Comparison of ENCODE assay signal across 30 mouse cellular contexts in genomic region chr5:143493163-143493562, GRCm38 (mm10).
"Had no signal": no experiment of that assay in that cellular context is flagged by ENCODE, and none has a peak within 500 bp of the region (broad histone marks: within the 10 kb centered on the region; RNA-seq: fewer than 3 reads in every experiment).

No protein-coding gene starts in this region.

- H3K9me3 ChIP-seq: limb, embryonic 10.5 days; limb, embryonic 12.5 days; limb, embryonic 13.5 days; liver, embryonic 12.5 days; liver, embryonic 13.5 days; liver, embryonic 15.5 days; lung, embryonic 15.5 days; megakaryocyte, embryonic 14.5 days; midbrain, embryonic 10.5 days; midbrain, embryonic 12.5 days; midbrain, embryonic 13.5 days; midbrain, embryonic 15.5 days; neural tube, embryonic 12.5 days had no signal

- H3K27ac ChIP-seq: limb, embryonic 10.5 days; limb, embryonic 12.5 days; limb, embryonic 13.5 days; limb, embryonic 15.5 days; liver, embryonic 12.5 days; liver, embryonic 13.5 days; liver, embryonic 14.5 days; liver, embryonic 15.5 days; lung, embryonic 15.5 days; macrophage; midbrain, embryonic 10.5 days; midbrain, embryonic 12.5 days; midbrain, embryonic 13.5 days; midbrain, embryonic 15.5 days; neural tube, embryonic 12.5 days had no signal

- H3K4me1 ChIP-seq: limb, embryonic 10.5 days; limb, embryonic 12.5 days; limb, embryonic 13.5 days; limb, embryonic 15.5 days; liver, embryonic 15.5 days; lung, embryonic 15.5 days; midbrain, embryonic 10.5 days; midbrain, embryonic 12.5 days; midbrain, embryonic 13.5 days; midbrain, embryonic 15.5 days; neural tube, embryonic 12.5 days had no signal

- DNase-seq: left cerebral cortex, postnatal 4 days; liver; liver, embryonic 13.5 days; liver, postnatal 0 days; lung, adult 18-20 months; lung, adult 2 months; lung, embryonic 14.5 days; lung, postnatal 10 days; lung, postnatal 14 days; lung, postnatal 36 days; lung, postnatal 4 days; midbrain, embryonic 14.5 days had no signal

- H3K9ac ChIP-seq: limb, embryonic 12.5 days; limb, embryonic 13.5 days; limb, embryonic 15.5 days; liver, embryonic 12.5 days; liver, embryonic 13.5 days; liver, embryonic 14.5 days; liver, embryonic 15.5 days; liver, postnatal 0 days; lung, embryonic 14.5 days; lung, embryonic 15.5 days; midbrain, embryonic 12.5 days; midbrain, embryonic 13.5 days; midbrain, embryonic 15.5 days; neural tube, embryonic 12.5 days had no signal

- H3K4me2 ChIP-seq: limb, embryonic 12.5 days; limb, embryonic 13.5 days; limb, embryonic 15.5 days; liver, embryonic 11.5 days; liver, embryonic 12.5 days; liver, embryonic 13.5 days; liver, embryonic 15.5 days; lung, embryonic 14.5 days; lung, embryonic 15.5 days; midbrain, embryonic 11.5 days; midbrain, embryonic 12.5 days; midbrain, embryonic 13.5 days; midbrain, embryonic 15.5 days; neural tube, embryonic 12.5 days had no signal

- H3K27me3 ChIP-seq: limb, embryonic 12.5 days; limb, embryonic 13.5 days; limb, embryonic 15.5 days; liver, embryonic 12.5 days; liver, embryonic 13.5 days; liver, embryonic 15.5 days; lung, embryonic 15.5 days; megakaryocyte, embryonic 14.5 days; midbrain, embryonic 12.5 days; midbrain, embryonic 13.5 days; midbrain, embryonic 15.5 days; neural tube, embryonic 12.5 days had no signal

- H3K4me3 ChIP-seq: limb, embryonic 10.5 days; limb, embryonic 12.5 days; limb, embryonic 13.5 days; limb, embryonic 15.5 days; liver, embryonic 12.5 days; liver, embryonic 13.5 days; liver, embryonic 15.5 days; lung, embryonic 15.5 days; megakaryocyte, embryonic 14.5 days; midbrain, embryonic 10.5 days; midbrain, embryonic 12.5 days; midbrain, embryonic 13.5 days; midbrain, embryonic 15.5 days; myocyte; neural tube, embryonic 12.5 days had no signal
